Mouse (Mus musculus) cerebellum, adult 18-20 months (tissue): ENCODE measurements at regions not wholly inside any gene's neighbourhood (a gene's known extent, or its start where the extent isn't known, plus 50 kb on each side); places are given as distances from the start of the nearest gene placed in this dataset.
"Not testable (repeated sequence)": the region's sequence is repeated elsewhere in the genome, so short reads cannot be mapped to it uniquely, and the experiment has no call there.

ENCODE experiments used
- DNase-seq, 2 experiments: peaks; one replicate each; pipeline ENCODE4 v3.0.0; 2021

DNA sequence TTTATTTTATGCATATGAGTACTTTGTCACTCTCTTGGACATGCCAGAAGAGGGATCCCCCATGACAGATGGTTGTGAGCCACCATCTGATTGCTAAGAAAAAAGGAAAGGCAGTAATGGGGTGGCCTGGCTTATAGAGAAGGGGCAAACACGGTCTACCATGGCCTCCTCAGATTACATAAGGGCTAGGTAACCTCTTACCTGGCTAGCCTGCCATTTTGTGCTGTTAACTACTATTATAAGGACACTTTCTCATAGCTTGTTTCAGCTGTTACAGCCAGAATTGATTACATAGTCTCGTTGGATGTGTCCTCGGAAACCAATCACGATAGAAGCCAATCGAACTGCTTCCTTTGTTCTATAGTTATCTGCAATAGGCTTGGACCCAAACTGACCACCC is 60.9 kb upstream of the Gm14496 start:
- no peak for DNase-seq

GRCm38 (mm10) chr2:181930538-181930937 is 60.4 kb upstream of the Gm14496 start:
- DNase-seq: not testable (repeated sequence)

DNA sequence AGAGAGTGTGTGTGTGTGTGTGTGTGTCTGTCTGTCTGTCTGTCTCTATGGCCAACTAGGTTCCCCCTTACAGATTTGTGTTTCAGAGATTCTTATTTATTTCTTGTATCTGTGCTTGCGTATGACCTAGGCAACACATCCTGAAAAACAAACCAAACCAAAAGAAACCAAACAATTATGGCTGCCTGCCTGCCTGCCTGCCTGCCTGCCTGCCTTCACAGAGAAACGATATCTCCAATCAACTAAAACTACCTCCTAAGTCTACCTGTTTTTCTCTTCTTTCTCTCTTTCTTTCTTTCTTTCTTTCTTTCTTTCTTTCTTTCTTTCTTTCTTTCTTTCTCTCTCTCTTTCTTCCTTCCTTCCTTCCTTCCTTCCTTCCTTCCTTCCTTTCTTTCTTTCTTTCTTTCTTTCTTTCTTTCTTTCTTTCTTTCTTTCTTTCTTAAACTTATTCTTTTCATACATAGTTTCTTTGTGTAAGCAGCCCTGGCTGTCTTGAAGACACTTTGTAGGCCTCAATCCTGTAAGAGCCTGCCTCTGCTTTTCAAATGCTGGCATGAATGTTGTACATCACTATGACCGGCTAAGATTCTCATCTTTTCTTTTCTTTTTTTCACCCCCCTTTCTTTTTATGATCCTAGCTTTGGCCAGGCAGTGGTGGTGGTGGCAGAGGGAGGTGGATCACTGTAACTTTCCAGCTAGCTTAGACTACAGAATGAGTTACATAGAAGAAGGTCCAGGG is 59.7 kb upstream of the Gm14496 start:
- DNase-seq: peak; percentile 20 to 24

- no peak for DNase-seq
Observed at GRCm38 (mm10) chr2:181931918-181932605, 58.9 kb upstream of the Gm14496 start.
